Mouse (Mus musculus) heart, adult 11 months (tissue): ENCODE measurements around the gene Akr1b8.
"Not testable (repeated sequence)": the region's sequence is repeated elsewhere in the genome, so short reads cannot be mapped to it uniquely, and the experiment has no call there.

Experiments used
- DNase-seq: peaks from one replicate; pipeline ENCODE4 v3.0.0; 2022

Gene Akr1b8

GRCm38 (mm10) chr6:34350037-34350699, 3.8 kb upstream of the Akr1b8 start:
- DNase-seq, result peak; percentile 57

GRCm38 (mm10) chr6:34351481-34351880, 2.4 kb upstream of the Akr1b8 start:
- peak; percentile 87 for DNase-seq

DNA sequence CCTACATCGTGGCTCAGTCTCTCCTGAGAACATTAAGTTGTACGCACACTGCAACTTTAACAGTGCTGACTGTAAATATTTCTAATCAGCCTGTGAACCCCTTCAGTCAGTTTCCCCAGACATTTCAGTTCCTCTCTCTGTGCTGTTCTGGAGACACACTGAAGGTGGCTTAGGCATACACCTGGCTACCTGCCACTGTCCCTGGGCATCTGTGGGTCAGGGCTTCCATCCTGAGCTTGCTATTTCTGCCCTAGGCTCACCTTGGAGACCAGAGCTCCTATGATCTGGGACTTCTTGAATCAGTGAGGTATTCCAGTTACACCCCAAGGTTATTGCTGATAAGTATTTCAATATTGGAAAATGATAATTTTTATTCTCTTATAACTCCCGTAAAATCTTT, 1.5 kb upstream of the Akr1b8 start:
- DNase-seq, result peak; percentile 80

- DNase-seq, result peak; percentile 88
Observed at GRCm38 (mm10) chr6:34354354-34355348, 732 bp downstream of the Akr1b8 start.

GRCm38 (mm10) chr6:34355349-34355747, 1.4 kb downstream of the Akr1b8 start:
- DNase-seq, result peak; percentile 21

DNA sequence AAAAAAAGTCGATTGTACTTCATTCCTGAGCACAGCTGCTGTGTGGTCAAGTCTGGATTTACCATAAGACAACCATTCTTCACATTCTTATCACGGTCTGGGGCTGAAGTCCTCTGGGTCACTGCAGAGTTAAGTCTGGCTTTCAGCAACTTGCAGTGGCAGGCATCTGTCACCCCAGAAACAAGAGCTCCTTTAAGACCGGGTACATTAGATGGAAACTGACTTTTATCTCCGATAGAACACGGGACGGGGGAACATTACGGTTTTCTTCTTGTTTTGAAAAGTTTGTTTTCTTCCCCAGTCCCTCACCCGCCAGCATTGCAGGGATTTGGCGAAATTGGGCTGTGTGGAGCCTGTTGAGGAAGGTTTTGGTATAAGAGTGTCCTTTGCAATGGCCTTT, 1.9 kb downstream of the Akr1b8 start:
- peak; percentile 72 for DNase-seq

DNA sequence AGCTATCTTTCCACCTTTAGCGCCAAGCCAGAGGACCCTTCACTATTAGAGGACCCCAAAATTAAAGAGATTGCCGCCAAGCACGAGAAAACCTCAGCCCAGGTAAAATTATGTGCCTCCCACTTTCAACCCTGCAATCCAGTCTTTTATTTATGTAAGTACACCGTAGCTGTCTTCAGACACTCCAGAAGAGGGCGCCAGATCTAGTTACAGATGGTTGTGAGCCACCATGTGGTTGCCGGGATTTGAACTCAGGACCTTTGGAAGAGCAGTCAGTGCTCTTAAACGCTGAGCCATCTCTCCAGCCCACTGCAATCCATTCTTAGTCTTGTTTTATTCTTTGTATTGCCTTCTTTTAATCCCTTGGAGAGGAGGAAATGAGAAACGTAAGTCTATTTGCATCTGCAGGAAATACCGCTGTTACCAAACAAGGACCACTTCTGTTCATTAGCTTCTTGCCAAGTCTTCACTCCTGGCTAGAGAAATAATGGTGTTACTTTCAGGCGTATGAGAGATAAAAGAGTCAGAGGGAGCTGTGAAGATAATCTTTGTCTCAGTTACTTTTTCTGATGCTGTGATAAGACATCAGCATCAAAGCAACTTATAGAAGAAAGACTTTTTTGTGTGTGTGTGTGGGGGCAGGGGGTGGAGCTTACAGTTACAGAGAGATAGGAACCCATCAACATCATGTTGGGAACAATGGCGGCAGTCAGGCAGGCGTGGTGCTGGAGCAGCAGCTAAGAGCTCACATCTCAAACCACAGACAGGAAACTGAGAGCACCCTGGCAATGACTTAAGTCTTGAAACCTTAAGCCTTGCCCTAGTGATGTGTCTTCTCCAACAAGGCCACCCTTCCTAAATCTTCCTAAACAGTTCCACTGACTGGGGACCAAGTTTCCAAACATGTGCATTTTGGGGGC, 10.6 kb downstream of the Akr1b8 start:
- DNase-seq, result no peak

- DNase-seq, result peak; percentile 96
Observed at GRCm38 (mm10) chr6:34367998-34368397, 14.1 kb downstream of the Akr1b8 start.

DNA sequence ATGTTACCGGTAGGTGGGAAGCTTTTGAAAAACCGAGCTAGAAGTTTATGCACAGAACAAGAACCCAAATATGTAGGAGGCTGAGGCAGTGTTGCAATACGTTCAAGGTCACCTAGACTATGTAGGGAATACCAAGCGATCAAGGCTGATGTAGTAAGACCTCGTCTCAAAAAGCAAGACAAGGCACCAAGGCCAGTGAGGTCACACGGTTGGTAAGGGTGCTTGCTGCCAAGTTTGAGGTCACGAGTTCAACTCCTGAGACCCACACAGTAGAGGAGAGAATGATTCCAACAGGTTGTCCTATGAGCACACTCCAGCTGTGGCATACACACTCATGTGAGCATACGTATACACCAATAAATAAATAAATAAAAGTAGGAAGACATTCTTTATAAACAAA, 16.2 kb downstream of the Akr1b8 start:
- DNase-seq, result no peak

DNA sequence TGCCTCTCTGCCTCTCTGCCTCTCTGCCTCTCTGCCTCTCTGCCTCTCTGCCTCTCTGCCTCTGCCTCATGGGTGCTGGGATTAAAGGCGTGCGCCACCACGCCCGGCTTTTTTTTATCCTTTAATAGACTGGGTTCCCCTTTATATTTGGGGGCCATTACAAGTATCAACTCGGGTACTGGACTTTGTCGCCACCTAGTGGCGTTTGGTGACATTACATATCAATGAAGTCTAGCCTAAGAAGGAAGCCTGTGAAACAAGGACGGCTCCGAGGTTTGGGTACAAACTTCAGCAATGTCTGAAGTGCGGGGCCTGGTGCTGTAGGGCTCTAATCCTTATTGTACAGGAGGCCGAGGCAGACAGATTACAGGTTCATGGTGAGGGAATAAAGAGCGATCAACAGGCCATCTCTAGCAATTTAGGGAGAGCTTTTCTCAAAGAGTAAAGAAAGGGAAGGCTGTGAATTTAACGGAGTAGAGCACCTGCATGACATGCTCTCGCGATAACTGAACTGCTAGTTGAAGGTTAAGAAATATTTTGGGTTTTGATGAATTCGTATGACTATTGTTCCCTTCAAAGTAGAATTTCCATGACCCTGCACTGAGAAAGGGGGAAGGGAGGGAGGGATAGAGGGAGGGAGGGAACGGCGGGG, 17.9 kb downstream of the Akr1b8 start:
- peak; percentile 96 for DNase-seq

GRCm38 (mm10) chr6:34373841-34374240, 19.9 kb downstream of the Akr1b8 start:
- DNase-seq, result no peak

DNA sequence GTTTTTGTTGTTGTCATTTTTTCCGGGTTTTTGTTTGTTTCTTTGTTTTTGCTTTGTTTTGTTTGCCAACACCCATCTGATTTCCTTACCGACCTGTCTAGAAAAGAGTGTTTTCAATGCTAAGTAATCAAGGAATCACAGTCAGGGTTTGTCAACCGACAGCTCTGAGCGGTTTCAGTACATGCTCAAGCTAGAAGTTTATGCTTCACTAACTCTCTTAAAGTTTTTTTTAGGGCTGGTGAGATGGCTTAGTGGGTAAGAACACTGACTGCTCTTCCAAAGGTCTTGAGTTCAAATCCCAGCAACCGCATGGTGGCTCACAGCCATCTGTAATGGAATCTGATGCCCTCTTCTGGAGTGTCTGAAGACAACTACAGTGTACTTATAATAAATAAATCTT, 22.0 kb downstream of the Akr1b8 start:
- not testable (repeated sequence) for DNase-seq

GRCm38 (mm10) chr6:34383401-34383800, 29.5 kb downstream of the Akr1b8 start:
- peak; percentile 92 for DNase-seq

DNA sequence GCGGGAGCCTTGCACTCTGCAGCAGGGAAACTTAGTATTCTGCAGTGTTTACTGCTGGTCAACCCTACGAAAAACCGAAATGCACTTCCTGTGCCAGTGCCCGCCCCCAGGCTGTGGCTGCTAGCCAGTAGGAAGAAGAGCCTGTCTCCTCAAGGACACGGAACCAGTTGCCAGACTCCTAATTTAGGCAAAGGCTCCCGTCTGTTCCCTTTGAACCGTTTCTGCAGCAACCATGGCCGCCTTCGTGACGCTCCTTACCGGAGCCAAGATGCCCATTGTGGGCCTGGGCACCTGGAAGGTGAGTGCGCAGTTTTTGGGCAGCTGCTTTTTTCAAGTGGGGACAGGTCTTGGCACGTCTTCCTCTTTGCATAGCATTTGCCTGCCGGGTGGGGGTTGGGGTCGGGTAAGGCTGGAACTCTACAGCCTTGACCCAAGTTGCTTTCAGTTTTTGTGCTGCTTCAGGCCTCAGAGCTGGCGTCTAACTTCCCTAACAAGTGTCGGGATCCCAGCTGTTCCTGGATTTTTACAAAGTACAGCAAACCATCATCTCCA, 30.3 kb downstream of the Akr1b8 start, which contains the start of gene Akr1b10:
Gene Akr1b10, plus strand, starts transcription at position 109 of the 552 bp plus-strand sequence.
- peak; percentile 99 for DNase-seq

GRCm38 (mm10) chr6:34384701-34385370, 30.9 kb downstream of the Akr1b8 start:
- DNase-seq, result peak; percentile 95

- DNase-seq, result no peak
Observed at GRCm38 (mm10) chr6:34388420-34389156, 34.7 kb downstream of the Akr1b8 start.

DNA sequence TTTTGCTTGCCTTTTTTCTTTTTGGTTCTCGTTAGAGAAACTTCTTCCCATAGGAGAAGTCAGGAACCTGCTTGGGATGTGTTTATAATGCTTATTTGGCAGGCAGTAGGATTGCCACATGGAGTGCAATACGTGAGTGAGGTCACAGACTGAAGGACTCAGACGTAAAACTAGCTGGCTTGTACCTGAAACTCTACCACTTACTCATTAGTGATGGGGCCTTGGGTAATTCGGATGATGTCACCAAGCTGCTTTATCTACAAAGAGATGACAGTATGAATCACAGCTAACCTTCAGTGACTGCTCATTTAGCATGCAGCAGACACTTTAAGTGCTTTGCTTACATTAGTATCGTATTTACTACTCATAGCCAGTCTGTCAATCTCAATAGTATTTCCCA, 42.0 kb downstream of the Akr1b8 start:
- peak; percentile 50 for DNase-seq

- DNase-seq, result peak; percentile 73
Observed at GRCm38 (mm10) chr6:34398431-34398830, 44.5 kb downstream of the Akr1b8 start.

GRCm38 (mm10) chr6:34399606-34400220, 45.8 kb downstream of the Akr1b8 start:
- peak; percentile 57 for DNase-seq

- DNase-seq, result peak; percentile 35
Observed at GRCm38 (mm10) chr6:34400696-34401095, 46.8 kb downstream of the Akr1b8 start.
